Mouse (Mus musculus) midbrain, embryonic 14.5 days (tissue): Measurements from ENCODE around the gene Trim40. TPM values are rescaled to one million over a fixed set of nuclear protein-coding genes. Genes with fewer than 3 reads are reported as not detected.

ENCODE experiments used
- ATAC-seq: fragments of 200-750 bp; cut with Nextera tagmentation; 2 replicates; pipeline ENCODE4 v1.8.0; 2017; ENCODE audit warnings: moderate number of reproducible peaks, moderate library complexity; ENCODE audit not compliant: low FRiP score, low TSS enrichment
- DNase-seq: peaks from one replicate; pipeline ENCODE4 v3.0.0-alpha.2; 2015
- H3K27ac ChIP-seq: fragments of 300-500 bp; sonication (generic); replicated peaks from 2 replicates; pipeline ENCODE4 v1.5.1; 2014; ENCODE audit warnings: mild to moderate bottlenecking, low read depth, low read length, moderate library complexity
- H3K27me3 ChIP-seq: fragments of 300-500 bp; sonication (generic); 2 replicates; pipeline ENCODE4 v1.6.1; 2014; ENCODE audit warnings: low read length, control low read depth, mixed read lengths; ENCODE audit not compliant: control insufficient read depth, insufficient read depth
- H3K36me3 ChIP-seq: fragments of 300-500 bp; sonication (generic); 2 replicates; pipeline ENCODE4 v1.6.1; 2014; ENCODE audit warnings: low read length, control low read depth; ENCODE audit not compliant: control insufficient read depth, insufficient read depth
- H3K4me1 ChIP-seq: fragments of 300-500 bp; sonication (generic); 2 replicates; pipeline ENCODE4 v1.6.1; 2014; ENCODE audit warnings: mild to moderate bottlenecking, antibody characterized with exemption, low read length, control low read depth; ENCODE audit not compliant: control insufficient read depth, insufficient read depth
- H3K4me2 ChIP-seq: fragments of 300-500 bp; sonication (generic); 2 replicates; pipeline ENCODE4 v1.6.1; 2014; ENCODE audit warnings: mild to moderate bottlenecking, low read length, moderate library complexity
- H3K4me3 ChIP-seq: fragments of 300-500 bp; sonication (generic); replicated peaks from 2 replicates; pipeline ENCODE4 v1.5.1; 2014; ENCODE audit warnings: low read depth, low read length
- H3K9ac ChIP-seq: fragments of 300-500 bp; sonication (generic); replicated peaks from 2 replicates; pipeline ENCODE4 v1.6.1; 2014; ENCODE audit warnings: mild to moderate bottlenecking, low read length, moderate library complexity
- H3K9me3 ChIP-seq: fragments of 300-500 bp; sonication (generic); 2 replicates; pipeline ENCODE4 v1.6.1; 2016; ENCODE audit warnings: low read length, control low read depth, mixed read lengths; ENCODE audit not compliant: control insufficient read depth
- WGBS: fragments of 180-500 bp; shearing (Covaris S2); extraction: QIAGEN DNeasy Blood & Tissue Kit; methylation state at CpG from one replicate; pipeline ENCODE4 v1.1.7; 2014; 5-methylcytosine and 5-hydroxymethylcytosine counted together
- polyA plus RNA-seq: library from polyadenylated mRNA; unstranded; fragments of >200 nt; fragmentation: Nextera tagmentation; extraction: Ambion mirVana; gene quantifications from 2 replicates; pipeline ENCODE4 v1.2.1, GENCODE M21; 2014

Trim40 gene
- polyA plus RNA-seq, 1 experiment from 2014 or later = not detected

- WGBS = 91% methylated on average over 4 of the region's 4 CpGs
- no peaks in the 10 kb centered on the region for H3K27me3 ChIP-seq
- no peak overlapping the region for H3K4me2 ChIP-seq
- H3K27ac ChIP-seq = no peak overlapping the region
- DNase-seq (no peak), ATAC-seq (no peak)
- no peaks in the 10 kb centered on the region for H3K4me1 ChIP-seq
- H3K9ac ChIP-seq = no peak overlapping the region
- H3K9me3 ChIP-seq = no peaks in the 10 kb centered on the region
- H3K36me3 ChIP-seq = no peaks in the 10 kb centered on the region
- H3K4me3 ChIP-seq = no peak overlapping the region
These were observed 32.8 kb upstream of the Trim40 start for GRCm38 (mm10) chr17:36922715-36923114.

DNA sequence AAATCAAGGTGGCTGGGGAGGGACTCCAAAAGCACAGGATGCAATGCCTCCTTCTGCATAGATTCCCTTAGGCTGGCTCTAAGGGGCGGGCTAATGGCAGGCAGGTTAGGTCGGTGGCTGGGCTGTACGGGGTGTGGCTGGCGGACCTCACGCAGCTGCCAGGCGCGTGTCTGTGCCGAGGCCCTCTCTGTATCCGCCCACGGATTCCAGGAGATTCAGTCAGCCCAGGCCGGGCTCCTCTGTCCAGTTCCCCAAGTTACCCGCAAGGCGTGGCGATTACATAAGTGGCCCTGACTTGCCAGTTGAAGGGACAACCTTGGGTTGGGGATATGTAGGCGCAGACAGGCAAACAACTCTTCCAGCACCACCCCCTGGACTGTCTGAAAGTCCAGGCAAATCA is 30.3 kb upstream of the Trim40 start:
- H3K4me1 ChIP-seq = no peaks in the 10 kb centered on the region
- no peak for DNase-seq
- no peak overlapping the region for H3K27ac ChIP-seq
- H3K4me3 ChIP-seq = no peak overlapping the region
- no peak overlapping the region for H3K4me2 ChIP-seq
- no peaks in the 10 kb centered on the region for H3K27me3 ChIP-seq
- WGBS = 54% methylated on average over 15 of the region's 15 CpGs
- no peaks in the 10 kb centered on the region for H3K36me3 ChIP-seq
- ATAC-seq = no peak
- no peaks in the 10 kb centered on the region for H3K9me3 ChIP-seq
- no peak overlapping the region for H3K9ac ChIP-seq

- Histone ChIP-seq H3K27me3 (no peaks in the 10 kb centered on the region), H3K36me3 (no peaks in the 10 kb centered on the region), H3K4me2 (no peak overlapping the region), H3K4me1 (no peaks in the 10 kb centered on the region), H3K27ac (no peak overlapping the region), H3K9me3 (no peaks in the 10 kb centered on the region), H3K9ac (no peak overlapping the region), H3K4me3 (no peak overlapping the region)
- DNase-seq (peak; percentile 78), ATAC-seq (no peak)
- 17% methylated on average over 9 of the region's 9 CpGs for WGBS
These were observed 25.2 kb upstream of the Trim40 start for GRCm38 (mm10) chr17:36915076-36915475.

GRCm38 (mm10) chr17:36914108-36914507 is 24.2 kb upstream of the Trim40 start:
- ATAC-seq (no peak), DNase-seq (peak; percentile 89)
- Histone ChIP-seq H3K36me3 (no peaks in the 10 kb centered on the region), H3K4me3 (no peak overlapping the region), H3K4me2 (no peak overlapping the region), H3K9ac (no peak overlapping the region), H3K9me3 (no peaks in the 10 kb centered on the region), H3K27ac (no peak overlapping the region), H3K27me3 (no peaks in the 10 kb centered on the region), H3K4me1 (no peaks in the 10 kb centered on the region)
- WGBS = 14% methylated on average over 2 of the region's 2 CpGs

- no peaks in the 10 kb centered on the region for H3K9me3 ChIP-seq
- WGBS = 79% methylated on average over 2 of the region's 2 CpGs
- DNase-seq (no peak), ATAC-seq (no peak)
- H3K4me3 ChIP-seq = no peak overlapping the region
- no peaks in the 10 kb centered on the region for H3K36me3 ChIP-seq
- no peak overlapping the region for H3K9ac ChIP-seq
- H3K4me2 ChIP-seq = no peak overlapping the region
- H3K4me1 ChIP-seq = no peaks in the 10 kb centered on the region
- no peak overlapping the region for H3K27ac ChIP-seq
- H3K27me3 ChIP-seq = no peaks in the 10 kb centered on the region
These were observed 22.1 kb upstream of the Trim40 start for GRCm38 (mm10) chr17:36912031-36912430.

DNA sequence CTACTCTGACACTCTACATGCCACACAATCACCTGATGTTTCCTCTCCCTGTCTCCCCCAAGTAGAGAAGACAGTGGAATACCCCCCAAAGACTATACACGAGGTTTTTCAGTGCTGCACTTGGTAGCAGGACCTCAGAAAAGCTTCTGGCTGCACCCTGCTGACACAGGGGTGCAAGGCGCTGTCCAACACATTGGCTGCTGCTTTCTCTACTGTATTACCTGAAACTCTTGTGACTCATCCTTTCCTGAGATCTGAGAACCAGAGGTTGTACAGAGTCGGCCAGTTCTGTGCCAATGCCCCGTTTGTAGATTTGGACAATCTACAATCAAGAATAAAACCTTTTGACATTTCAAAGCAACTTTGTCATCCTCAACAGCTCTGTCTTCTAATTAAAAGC is 19.9 kb upstream of the Trim40 start:
- Histone ChIP-seq H3K27ac (no peak overlapping the region), H3K27me3 (no peaks in the 10 kb centered on the region), H3K4me3 (no peak overlapping the region), H3K4me2 (no peak overlapping the region), H3K36me3 (no peaks in the 10 kb centered on the region), H3K9ac (no peak overlapping the region), H3K4me1 (no peaks in the 10 kb centered on the region), H3K9me3 (no peaks in the 10 kb centered on the region)
- no peak for ATAC-seq
- DNase-seq = no peak
- 59% methylated on average over 4 of the region's 4 CpGs for WGBS

DNA sequence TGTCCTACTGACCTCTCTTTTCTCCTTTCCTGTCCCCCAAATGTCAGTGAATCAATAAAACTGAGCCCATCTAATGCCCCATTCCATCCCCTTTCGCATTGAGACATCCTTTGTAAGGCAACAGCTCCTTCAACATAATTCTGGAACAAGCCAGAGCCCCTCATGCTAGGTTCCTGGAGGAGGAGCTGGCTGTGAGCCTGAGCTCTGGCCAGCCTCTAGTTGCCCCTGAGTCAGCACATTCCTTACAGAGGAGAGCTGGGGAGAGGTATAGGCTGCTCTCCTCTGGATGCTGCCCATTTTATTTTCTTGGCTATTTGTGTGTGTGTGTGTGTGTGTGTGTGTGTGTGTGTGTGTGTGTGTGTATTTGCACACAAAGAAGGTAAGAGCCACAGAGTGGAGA is 18.3 kb upstream of the Trim40 start:
- no peak for DNase-seq
- whole genome bisulfite sequencing = 51% methylated on average over 1 of the region's 1 CpGs
- no peak for ATAC-seq

GRCm38 (mm10) chr17:36903651-36904050 is 13.7 kb upstream of the Trim40 start:
- no peak for ATAC-seq
- Histone ChIP-seq H3K27ac (no peak overlapping the region), H3K4me2 (no peak overlapping the region), H3K9me3 (no peaks in the 10 kb centered on the region), H3K9ac (no peak overlapping the region), H3K4me1 (no peaks in the 10 kb centered on the region), H3K36me3 (no peaks in the 10 kb centered on the region), H3K27me3 (no peaks in the 10 kb centered on the region), H3K4me3 (no peak overlapping the region)
- WGBS = 74% methylated on average over 3 of the region's 3 CpGs
- no peak for DNase-seq

More for the DNA sequence above, 18.3 kb upstream of the Trim40 start:
- Histone ChIP-seq H3K4me3 (no peak overlapping the region), H3K27me3 (no peaks in the 10 kb centered on the region), H3K4me1 (no peaks in the 10 kb centered on the region), H3K4me2 (no peak overlapping the region), H3K9ac (no peak overlapping the region), H3K36me3 (no peaks in the 10 kb centered on the region), H3K9me3 (no peaks in the 10 kb centered on the region), H3K27ac (no peak overlapping the region)

- DNase-seq = peak; percentile 38
- Histone ChIP-seq H3K9me3 (no peaks in the 10 kb centered on the region), H3K4me2 (no peak overlapping the region), H3K27ac (no peak overlapping the region), H3K27me3 (no peaks in the 10 kb centered on the region), H3K9ac (no peak overlapping the region), H3K4me3 (no peak overlapping the region), H3K36me3 (no peaks in the 10 kb centered on the region), H3K4me1 (no peaks in the 10 kb centered on the region)
- ATAC-seq = no peak
- WGBS = 31% methylated on average over 1 of the region's 1 CpGs
These were observed 10.8 kb upstream of the Trim40 start for GRCm38 (mm10) chr17:36900691-36901090.
